Mouse (Mus musculus): ENCODE measurements around the gene Esrra.

The Esrra gene

DNA sequence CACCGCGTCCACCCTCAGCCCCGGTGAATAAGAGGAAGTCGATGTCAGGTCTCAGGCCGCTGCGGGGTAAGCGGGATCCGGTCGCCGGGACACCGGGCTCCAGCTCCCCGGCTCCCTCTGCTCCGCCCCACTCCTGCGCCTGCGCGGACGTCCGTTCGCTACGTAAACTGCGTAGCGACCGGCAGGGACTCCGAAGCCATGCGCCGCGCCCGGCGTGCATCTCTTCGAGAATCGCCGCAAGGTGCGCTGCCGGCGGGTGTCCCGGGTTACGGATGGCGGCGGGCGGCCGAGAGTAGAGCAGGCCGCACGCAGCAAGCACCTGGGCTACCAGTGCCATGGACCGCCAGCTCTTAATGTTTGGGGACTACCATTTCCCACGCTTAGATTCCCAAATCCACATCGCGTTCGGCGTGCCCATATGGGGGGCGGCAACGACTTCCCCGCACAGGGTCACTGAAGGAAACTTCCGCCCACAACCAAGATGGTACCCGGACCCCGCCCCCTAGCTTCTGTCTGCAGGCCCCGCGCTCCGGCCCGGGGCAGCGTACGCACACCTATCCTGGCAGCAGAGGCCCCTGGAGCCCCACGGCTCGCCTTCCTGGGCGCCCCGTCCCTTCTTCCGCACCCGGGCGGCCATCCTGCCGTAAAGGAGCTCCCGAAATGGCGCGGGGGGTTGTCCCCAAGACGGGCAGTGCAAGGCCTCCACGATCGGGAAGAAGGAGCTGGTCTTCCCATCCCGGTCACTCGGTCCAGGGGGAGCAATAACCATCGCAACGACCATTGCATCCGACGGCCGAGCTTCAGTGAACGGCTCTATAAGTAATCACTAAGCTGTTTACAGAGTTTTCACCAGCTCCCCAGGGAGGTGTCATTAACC lies 20.0 kb upstream of the Esrra start, which contains the start of gene Bad:
Gene Bad, plus strand, starts transcription at position 490 of the 877 bp plus-strand sequence.
- WGBS = 1% methylated on average over 83 of the region's 83 CpGs

GRCm38 (mm10) chr19:6940396-6941351 lies 19.1 kb upstream of the Esrra start:
- WGBS = 13% methylated on average over 29 of the region's 29 CpGs

- 66% methylated on average over 20 of the region's 20 CpGs for WGBS
Observed at GRCm38 (mm10) chr19:6939106-6940002, 17.7 kb upstream of the Esrra start.

DNA sequence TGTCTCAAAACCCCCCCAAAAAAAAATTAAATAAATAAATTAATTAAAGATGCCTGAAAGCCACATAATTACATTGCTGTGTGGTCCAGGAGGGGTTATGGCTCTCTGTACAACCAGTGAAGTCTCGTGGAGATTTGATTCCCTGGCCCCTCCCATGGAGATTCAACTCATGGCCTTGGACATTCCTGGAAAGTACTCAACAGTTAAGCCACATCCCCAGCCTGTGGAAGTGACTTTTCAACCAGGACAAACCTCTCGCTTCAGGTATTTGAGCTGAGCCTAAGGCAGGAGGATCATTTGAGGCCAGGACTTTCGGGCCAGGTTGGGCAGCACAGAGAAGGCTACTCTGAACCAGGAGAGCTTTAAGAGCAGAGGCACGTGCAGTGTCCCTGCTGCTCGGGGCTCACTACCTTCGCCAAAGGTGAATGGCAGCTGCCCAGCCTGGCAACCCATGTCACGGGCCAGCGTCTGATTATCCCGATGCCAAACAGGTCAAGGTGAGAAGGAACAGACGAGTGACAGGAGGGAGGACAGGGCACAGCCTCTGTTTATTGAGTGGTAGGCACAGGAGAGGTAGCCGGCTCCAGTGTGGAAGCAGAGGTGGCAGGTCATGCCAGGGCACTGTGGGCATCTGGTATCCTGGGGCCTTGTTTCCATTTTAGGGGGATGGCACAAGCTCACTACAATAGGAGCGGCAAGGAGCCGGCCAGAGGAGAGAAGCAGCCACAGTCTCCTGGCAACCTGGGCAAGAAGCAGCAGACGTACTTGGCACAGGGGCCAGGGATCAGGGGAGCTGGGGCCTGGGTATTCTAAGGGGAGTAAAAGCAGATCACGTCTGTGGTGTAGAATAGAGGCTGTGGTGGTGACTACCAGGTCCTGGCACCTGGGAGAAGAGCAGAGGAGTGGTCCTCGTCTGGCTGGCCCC lies 16.2 kb upstream of the Esrra start:
- WGBS = 62% methylated on average over 16 of the region's 16 CpGs

- WGBS = 23% methylated on average over 3 of the region's 3 CpGs
Observed at GRCm38 (mm10) chr19:6936299-6936698, 14.7 kb upstream of the Esrra start.

DNA sequence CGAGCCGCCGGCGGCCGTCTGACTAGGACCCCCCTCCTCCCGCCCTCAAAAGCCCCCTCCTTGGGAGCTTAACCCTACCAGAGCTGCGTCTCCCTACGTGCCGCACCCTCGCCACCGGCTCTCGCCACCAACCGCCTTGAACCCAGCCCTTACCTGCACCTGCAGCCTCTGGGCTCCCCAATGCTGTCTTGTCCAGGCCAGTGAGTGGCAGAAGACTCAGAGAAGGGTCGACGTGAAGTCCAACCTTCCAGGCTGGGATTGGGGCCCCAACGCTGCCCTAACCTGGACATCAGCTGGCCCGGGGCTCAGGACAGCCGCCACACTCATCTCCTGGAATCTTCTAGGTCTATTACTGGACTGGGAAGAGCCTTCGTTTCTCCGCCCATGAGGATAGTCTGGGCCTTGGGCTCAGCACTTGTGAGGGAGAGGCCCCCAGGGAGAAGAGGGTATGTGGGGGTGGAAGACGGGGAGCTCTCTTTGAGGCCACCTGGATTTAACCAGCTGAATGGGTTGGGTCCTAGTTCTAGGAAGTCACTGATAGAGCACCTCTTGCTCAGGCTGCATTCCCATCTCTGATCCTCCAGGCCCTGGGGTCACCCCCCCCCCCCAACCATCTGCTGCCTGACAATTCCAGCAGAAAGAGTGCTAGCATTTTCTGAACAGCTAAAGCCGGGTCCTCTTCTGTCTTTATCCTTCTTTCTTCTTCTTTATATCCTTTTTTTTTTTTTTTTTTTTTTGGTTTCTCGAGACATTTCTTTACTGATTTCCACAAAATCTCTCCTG lies 12.8 kb upstream of the Esrra start, which contains the start of gene Kcnk4:
Gene Kcnk4, minus strand, starts transcription at position 321 of the 783 bp plus-strand sequence.
- 9% methylated on average over 23 of the region's 23 CpGs for WGBS

DNA sequence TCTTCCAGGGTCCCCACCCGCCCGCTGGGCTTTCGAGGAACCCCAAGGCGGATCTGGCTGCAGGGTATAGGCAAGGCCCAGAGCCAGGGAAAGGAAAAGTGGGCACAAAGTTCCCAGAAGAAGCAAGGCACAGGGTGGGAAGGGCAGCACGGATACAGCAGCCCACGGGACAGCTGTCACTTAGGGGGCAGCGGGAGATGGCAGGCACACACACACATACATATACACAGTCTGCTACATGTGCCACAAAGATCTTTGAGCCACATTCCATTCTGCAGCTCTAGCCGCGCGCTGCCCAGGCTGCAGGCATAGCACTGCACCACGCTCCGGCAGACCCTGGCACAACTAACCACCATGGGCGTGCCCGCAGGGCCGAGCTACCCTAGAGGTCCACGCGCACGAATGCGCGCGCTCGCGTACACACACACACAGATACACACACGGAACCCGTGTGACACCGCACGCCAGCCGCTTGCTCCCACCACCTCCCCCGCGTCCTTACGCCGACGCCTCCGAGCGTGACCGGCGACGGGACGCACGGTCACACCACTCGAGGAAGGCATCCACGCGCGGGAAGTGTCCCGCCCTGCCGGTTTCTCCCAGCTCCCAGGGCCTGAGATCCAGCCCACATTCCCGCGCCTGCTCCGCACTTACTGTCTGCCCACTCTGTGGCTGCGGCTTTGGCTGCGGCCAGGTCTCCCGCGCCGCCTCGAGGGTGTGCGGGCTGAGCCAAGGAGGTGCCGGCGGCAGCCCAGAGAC lies 12.0 kb upstream of the Esrra start:
- WGBS = 3% methylated on average over 58 of the region's 58 CpGs

GRCm38 (mm10) chr19:6933102-6933435 lies 11.5 kb upstream of the Esrra start:
- 31% methylated on average over 4 of the region's 4 CpGs for WGBS

GRCm38 (mm10) chr19:6932018-6932417 lies 10.4 kb upstream of the Esrra start:
- 58% methylated on average over 1 of the region's 1 CpGs for WGBS

GRCm38 (mm10) chr19:6931002-6931401 lies 9.4 kb upstream of the Esrra start:
- 17% methylated on average over 2 of the region's 2 CpGs for WGBS

DNA sequence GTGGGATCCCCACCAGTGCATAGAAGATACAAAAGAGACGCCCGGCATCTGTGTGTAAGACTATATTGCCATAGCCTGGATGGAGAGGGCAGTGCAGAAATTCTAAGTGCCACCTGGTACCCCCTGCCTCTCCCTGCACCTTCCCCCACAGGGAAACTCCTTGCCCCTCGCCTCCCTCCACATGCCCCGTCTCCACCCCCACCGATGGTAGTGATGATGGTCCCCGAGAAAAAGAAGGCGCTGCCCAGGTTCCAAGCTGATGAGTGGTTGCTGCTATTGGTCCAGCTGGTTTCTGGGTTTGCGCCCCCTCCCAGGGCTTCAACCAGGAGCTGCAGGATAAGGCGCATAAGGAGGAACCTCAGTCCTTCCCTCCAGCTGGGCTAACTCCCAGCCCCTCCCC lies 6.5 kb upstream of the Esrra start:
- 42% methylated on average over 9 of the region's 9 CpGs for WGBS

- 51% methylated on average over 26 of the region's 26 CpGs for WGBS
Observed at GRCm38 (mm10) chr19:6926559-6927255, 5.1 kb upstream of the Esrra start.

DNA sequence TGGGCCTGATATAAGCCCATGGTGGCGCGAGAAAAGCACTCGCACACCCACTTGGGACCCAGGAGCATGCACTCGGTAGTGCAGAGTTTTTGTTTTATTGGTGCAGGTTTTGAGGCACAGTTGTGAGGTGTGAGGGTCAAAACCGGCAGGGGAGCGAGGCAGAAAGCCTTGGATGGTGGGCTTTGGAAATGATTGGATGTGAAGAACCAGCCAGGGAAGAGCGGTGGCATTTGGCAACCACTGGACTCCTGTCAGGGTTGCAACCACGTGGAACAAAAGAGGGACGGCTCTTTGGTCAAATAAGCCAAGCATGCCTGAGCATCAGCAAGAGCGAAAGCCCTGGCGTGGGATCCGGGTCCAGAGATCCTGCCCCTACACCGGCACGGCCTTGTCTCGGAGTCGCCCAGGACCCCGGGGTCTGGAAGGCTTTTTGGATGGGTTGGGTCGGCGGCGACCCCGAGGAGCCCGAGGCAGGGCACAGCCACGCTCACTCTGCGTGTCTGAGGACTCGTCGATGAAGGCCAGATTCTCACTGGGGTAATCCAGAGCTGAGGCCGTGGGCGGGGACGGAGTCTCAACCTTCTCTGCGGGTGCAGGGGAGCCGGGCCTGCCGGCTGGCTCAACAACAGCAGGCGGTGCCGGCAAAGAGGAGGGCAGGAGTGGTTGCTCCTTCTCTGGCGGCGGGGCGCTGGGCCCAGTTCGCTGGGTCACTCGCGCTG lies 4.2 kb upstream of the Esrra start:
- WGBS = 52% methylated on average over 40 of the region's 40 CpGs

DNA sequence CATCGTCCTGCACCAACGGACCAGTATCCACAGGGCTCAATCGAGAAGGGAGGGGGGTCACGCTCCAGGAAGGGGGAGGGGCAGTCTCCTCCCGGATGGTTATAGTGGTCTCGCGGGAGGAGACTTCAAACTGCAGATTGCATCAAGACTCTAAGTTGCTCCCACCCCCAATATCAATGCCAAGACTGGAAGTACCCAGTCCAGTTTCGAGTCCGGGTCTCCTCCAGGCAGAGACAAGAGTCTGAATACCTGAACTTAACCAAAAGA lies 3.6 kb upstream of the Esrra start, which contains the start of gene Catsperz:
Gene Catsperz, minus strand, starts transcription at position 74 of the 267 bp plus-strand sequence.
- 20% methylated on average over 9 of the region's 9 CpGs for WGBS

DNA sequence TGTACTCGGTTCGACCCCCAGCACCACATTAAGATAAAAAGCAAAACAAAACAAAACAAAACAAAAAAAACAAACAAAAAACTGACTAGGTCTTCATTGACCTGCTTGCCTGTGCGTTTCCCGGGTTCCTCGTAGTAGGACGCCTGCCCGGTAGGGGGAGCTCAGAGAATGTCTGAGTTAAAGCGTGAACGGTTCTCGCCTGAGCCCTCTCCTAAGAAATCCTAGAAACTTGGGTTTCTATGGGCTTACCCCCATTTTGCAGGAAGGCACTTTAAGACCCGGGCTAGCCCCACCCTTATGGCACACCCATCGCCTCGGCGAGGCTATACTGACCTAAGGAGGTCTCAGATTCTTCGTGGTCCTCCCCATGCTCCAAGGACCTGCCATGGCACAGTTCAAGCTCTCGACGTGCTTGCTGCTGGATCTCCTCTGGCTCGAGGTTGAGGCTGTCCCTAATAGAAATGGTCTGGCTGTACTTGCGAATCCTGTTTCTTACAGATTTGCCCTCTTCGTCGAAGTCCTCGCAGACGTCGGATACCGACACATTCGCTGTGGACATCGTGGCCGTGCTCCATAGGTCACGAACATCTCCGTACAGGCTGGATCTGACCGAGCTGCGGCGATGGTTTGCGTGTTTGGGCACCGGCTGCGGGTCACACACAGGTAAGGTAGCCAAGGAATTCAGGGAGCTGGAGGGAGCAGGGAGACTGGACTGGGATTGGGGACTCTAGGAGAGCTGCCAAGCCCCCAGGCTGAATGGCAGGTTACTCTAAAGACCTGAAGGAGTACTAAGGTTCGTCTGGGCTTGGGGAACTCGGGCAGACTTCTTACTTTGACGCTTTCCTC lies 3.1 kb upstream of the Esrra start:
- 18% methylated on average over 39 of the region's 39 CpGs for WGBS

DNA sequence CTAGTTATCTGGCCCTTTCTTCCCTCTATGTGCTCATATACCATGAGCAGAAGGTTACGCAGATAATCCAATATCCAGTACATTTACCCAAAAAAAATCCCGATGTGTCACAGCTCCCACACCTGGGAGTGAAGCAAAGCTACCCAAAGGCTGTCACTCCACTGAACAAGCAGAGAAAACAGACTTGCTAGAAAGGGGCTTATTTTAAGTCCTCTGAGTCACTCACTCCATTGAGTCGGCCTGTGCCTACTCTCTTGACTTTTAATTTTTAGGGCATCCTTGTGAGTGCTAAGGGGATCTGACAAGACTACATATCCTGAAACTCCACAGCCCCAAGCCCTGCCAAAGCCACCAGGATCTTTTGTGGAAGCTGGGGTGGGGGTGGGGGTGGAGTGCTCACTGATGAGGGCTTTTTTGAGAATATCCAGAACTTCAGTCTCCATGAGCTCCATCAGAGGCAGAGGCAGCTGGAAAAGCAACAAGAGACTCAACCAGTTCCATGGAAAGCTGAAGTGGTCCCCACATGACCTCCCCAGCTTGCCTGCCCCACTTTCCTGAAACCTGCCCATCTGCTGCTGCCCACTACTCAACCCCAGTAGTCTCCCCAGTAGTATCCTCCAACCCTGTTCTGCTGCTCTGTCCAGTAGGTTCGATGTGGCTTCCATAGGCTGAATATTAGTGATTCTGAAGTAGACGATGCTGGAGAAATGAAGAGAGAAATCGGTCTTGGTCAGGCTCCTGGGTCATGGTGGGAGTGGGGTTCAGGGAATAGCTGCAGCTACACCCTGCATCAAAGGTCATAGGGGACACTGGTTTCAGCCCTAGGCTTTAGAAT lies 1.5 kb upstream of the Esrra start:
- 51% methylated on average over 6 of the region's 6 CpGs for WGBS

Data from cerebral cortex, adult 2 months (tissue).